Mouse (Mus musculus) forebrain, embryonic 15.5 days (tissue): ENCODE measurements around the gene Ager. TPM values are rescaled to one million over a fixed set of nuclear protein-coding genes. Genes with fewer than 3 reads are reported as not detected.
A peak's percentile ranks its signal among the peaks of the same experiment; 100 is the strongest.

Experiments
- ATAC-seq: fragments of 200-750 bp; cut with Nextera tagmentation; replicated peaks from 2 replicates; pipeline ENCODE4 v1.8.0; 2017; ENCODE audit warnings: mild to moderate bottlenecking, moderate TSS enrichment, moderate library complexity
- H3K27ac ChIP-seq: fragments of 300-500 bp; sonication (generic); replicated peaks from 2 replicates; pipeline ENCODE4 v1.5.1; 2015; ENCODE audit warnings: mild to moderate bottlenecking, inconsistent platforms
- H3K27me3 ChIP-seq: fragments of 300-500 bp; sonication (generic); 2 replicates; pipeline ENCODE4 v1.6.1; 2015; ENCODE audit warnings: inconsistent platforms
- H3K36me3 ChIP-seq: fragments of 300-500 bp; sonication (generic); 2 replicates; pipeline ENCODE4 v1.6.1; 2015; ENCODE audit warnings: mild to moderate bottlenecking, inconsistent platforms
- H3K4me1 ChIP-seq: fragments of 300-500 bp; sonication (generic); 2 replicates; pipeline ENCODE4 v1.6.1; 2015; ENCODE audit warnings: inconsistent platforms
- H3K4me2 ChIP-seq: fragments of 300-500 bp; sonication (generic); replicated peaks from 2 replicates; pipeline ENCODE4 v1.6.1; 2015; ENCODE audit warnings: mild to moderate bottlenecking, inconsistent platforms
- H3K4me3 ChIP-seq: fragments of 300-500 bp; sonication (generic); 2 replicates; pipeline ENCODE4 v1.5.1; 2015; ENCODE audit warnings: mild to moderate bottlenecking, inconsistent platforms
- H3K9ac ChIP-seq: fragments of 300-500 bp; sonication (generic); replicated peaks from 2 replicates; pipeline ENCODE4 v1.6.1; 2015; ENCODE audit warnings: mild to moderate bottlenecking, inconsistent platforms
- H3K9me3 ChIP-seq: fragments of 300-500 bp; sonication (generic); 2 replicates; pipeline ENCODE4 v1.6.1; 2016; ENCODE audit warnings: inconsistent platforms
- WGBS: fragments of 180-500 bp; shearing (Covaris S2); methylation state at CpG from one replicate; pipeline ENCODE4 v1.1.7; 2015; ENCODE audit warnings: mixed read lengths; 5-methylcytosine and 5-hydroxymethylcytosine counted together
- polyA plus RNA-seq: library from polyadenylated mRNA; unstranded; fragments of >200 nt; fragmentation: Nextera tagmentation; extraction: Ambion mirVana; gene quantifications from 2 replicates; pipeline ENCODE4 v1.2.1, GENCODE M21; 2015

Gene Ager
- polyA plus RNA-seq, 1 experiment from 2014 or later = 1.8 TPM

DNA sequence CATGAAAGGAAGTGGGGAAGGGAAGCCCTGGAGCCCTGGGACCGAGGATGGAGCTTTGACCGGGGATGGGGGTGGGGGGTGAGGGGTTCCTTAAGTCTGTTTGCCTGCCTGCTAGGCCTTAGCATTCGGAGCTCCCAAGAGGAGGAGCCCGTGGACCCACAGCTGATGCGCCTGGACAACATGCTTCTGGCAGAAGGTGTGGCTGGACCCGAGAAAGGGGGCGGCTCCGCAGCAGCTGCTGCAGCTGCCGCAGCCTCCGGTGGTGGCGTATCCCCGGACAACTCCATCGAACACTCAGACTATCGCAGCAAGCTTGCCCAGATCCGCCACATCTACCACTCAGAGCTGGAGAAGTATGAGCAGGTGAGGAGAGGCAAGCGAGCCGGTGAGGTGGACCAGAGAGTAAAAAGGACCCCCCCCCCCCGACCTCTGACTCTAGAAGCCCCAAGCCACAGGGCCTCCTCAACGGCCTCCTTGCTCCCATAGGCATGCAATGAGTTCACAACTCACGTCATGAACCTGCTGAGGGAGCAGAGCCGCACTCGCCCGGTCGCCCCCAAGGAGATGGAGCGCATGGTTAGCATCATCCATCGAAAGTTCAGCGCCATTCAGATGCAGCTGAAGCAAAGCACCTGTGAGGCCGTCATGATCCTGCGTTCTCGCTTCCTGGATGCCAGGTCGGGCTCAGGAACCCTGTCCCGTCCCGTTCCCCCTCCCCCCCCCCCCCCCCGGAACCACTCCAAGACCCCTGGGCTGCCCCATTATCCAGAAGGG is 3.7 kb upstream of the Ager start:
- peaks cover 45% of the 10 kb centered on the region for H3K4me1 ChIP-seq
- H3K27ac ChIP-seq = peak overlapping the region; percentile 97
- peak overlapping the region; percentile 81 for H3K4me3 ChIP-seq
- H3K4me2 ChIP-seq = peak overlapping the region; percentile 86
- ATAC-seq = no peak
- H3K9ac ChIP-seq = peak overlapping the region; percentile 96
- H3K9me3 ChIP-seq = no peaks in the 10 kb centered on the region
- WGBS = 43% methylated on average over 34 of the region's 34 CpGs
- H3K27me3 ChIP-seq = no peaks in the 10 kb centered on the region
- peaks cover 12% of the 10 kb centered on the region for H3K36me3 ChIP-seq

DNA sequence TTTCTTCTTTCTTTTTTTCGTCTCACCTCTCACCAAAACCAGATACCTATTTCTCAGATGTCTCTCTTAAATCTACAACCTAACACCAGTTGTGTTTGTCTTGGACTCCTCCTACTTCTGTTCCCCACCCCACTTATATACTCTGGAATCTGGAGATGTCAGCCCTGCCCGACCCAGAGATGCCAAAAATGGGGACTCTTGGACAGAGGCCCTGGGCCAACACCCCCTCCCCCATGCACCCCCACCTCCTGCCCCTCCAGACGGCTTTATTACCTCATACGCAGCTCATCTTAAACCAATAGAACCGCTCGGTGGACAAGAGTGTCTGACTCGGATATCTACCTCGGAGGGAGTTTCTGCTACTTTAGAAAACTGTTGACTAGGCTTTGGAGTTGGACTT is 1.6 kb upstream of the Ager start:
- H3K4me2 ChIP-seq = no peak overlapping the region
- ATAC-seq = no peak
- no peak overlapping the region for H3K4me3 ChIP-seq
- H3K9ac ChIP-seq = no peak overlapping the region
- H3K27ac ChIP-seq = no peak overlapping the region
- peaks cover 22% of the 10 kb centered on the region for H3K36me3 ChIP-seq
- H3K9me3 ChIP-seq = no peaks in the 10 kb centered on the region
- H3K27me3 ChIP-seq = no peaks in the 10 kb centered on the region
- peaks cover 38% of the 10 kb centered on the region for H3K4me1 ChIP-seq
- WGBS = 69% methylated on average over 8 of the region's 8 CpGs

DNA sequence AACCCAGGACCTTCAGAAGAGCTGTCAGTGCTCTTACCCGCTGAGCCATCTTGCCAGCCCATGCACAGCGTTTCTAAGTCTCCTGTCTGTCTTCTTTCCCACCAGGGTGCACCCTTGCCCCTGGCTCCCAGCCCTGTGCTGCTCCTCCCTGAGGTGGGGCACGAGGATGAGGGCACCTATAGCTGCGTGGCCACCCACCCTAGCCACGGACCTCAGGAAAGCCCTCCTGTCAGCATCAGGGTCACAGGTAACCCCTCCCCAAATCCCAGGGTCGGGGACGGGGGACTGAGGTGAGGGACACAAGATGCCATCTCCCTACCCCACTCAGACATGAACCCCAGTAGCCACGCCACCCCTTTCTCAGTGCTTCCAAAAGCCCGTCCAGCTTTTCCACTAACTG is 2.2 kb downstream of the Ager start:
- no peak overlapping the region for H3K27ac ChIP-seq
- 69% methylated on average over 9 of the region's 9 CpGs for WGBS
- no peak overlapping the region for H3K4me2 ChIP-seq
- no peaks in the 10 kb centered on the region for H3K27me3 ChIP-seq
- no peak for ATAC-seq
- no peaks in the 10 kb centered on the region for H3K9me3 ChIP-seq
- peaks cover 29% of the 10 kb centered on the region for H3K4me1 ChIP-seq
- H3K9ac ChIP-seq = no peak overlapping the region
- H3K36me3 ChIP-seq = peaks cover 26% of the 10 kb centered on the region
- H3K4me3 ChIP-seq = no peak overlapping the region

DNA sequence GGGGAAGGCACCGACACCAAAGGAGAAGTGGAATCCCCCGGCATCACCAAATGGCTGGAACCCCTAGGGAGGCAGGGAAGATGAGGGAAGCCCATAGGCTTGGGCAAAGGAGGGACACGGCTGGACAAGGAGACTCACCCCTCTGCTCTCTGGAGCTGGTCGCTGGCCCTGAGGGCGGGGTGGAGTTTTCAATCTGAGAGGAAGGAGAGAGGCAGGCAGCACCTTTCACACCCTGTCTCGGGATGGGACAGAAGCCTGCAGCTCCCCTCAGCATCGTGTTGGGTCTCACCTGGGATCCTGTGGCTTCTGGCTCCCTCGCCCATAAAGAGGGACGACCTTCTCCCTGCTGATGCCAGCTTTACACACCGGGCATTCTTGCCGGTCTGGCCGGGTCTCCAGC is 4.1 kb downstream of the Ager start:
- no peak for ATAC-seq
- WGBS = 89% methylated on average over 12 of the region's 12 CpGs
- H3K9me3 ChIP-seq = no peaks in the 10 kb centered on the region
- H3K27ac ChIP-seq = no peak overlapping the region
- peak overlapping the region; percentile 81; the same call in 1 of the 2 replicates for H3K4me2 ChIP-seq
- peak overlapping the region; percentile 93 for H3K4me3 ChIP-seq
- peaks cover 31% of the 10 kb centered on the region for H3K4me1 ChIP-seq
- peak overlapping the region; percentile 83; the same call in 1 of the 2 replicates for H3K9ac ChIP-seq
- no peaks in the 10 kb centered on the region for H3K27me3 ChIP-seq
- peaks cover 16% of the 10 kb centered on the region for H3K36me3 ChIP-seq

- peak; percentile 96 for ATAC-seq
- Histone ChIP-seq H3K9me3 (no peaks in the 10 kb centered on the region), H3K27ac (peak within 1 kb of the TSS; percentile 92), H3K4me3 (peak within 1 kb of the TSS; percentile 93), H3K27me3 (no peaks in the 10 kb centered on the region), H3K4me1 (peaks cover 48% of the 10 kb centered on the region), H3K4me2 (peak within 1 kb of the TSS; percentile 87), H3K9ac (peak within 1 kb of the TSS; percentile 99), H3K36me3 (peaks cover 16% of the 10 kb centered on the region)
- WGBS = under 1% methylated on average over 30 of the region's 30 CpGs
These were observed 5.9 kb downstream of the Ager start, which contains the start of gene Rnf5 for GRCm38 (mm10) chr17:34603375-34604060. Gene Rnf5 (minus strand): TSS chr17:34603690.

DNA sequence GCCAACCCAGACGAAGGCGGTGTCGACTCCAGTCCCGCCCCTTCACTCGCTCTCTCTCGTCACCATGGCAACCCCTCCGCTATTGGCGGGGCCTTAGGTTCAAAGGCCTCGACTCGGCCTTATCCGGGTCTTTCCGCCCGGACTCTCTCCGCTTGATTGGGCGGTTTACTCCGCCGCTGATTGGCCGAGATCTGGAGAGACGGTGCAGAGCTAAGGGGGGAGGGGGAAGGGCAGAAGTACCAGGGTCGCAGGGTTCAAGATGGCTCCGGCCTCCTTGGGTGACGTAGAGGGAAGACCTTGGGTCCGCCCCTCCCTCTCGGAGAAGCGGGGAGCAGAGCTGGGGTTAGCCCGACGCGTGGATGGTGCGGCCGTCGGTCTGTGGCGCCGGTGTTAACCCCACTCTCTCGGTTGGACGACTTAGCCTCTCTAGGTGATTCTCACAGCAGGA is 6.4 kb downstream of the Ager start, which contains the start of gene Agpat1:
Gene Agpat1, plus strand, starts transcription at position 202 of the 448 bp plus-strand sequence.
- ATAC-seq = peak; percentile 86
- Histone ChIP-seq H3K4me2 (peak within 1 kb of the TSS; percentile 87), H3K4me1 (peaks cover 51% of the 10 kb centered on the region), H3K4me3 (peak within 1 kb of the TSS; percentile 93), H3K36me3 (peaks cover 16% of the 10 kb centered on the region), H3K9ac (peak within 1 kb of the TSS; percentile 99), H3K9me3 (no peaks in the 10 kb centered on the region), H3K27me3 (no peaks in the 10 kb centered on the region), H3K27ac (peak within 1 kb of the TSS; percentile 92)
- under 1% methylated on average over 35 of the region's 35 CpGs for WGBS

GRCm38 (mm10) chr17:34604511-34605237 is 7.0 kb downstream of the Ager start:
- peak overlapping the region; percentile 99 for H3K9ac ChIP-seq
- peaks cover 51% of the 10 kb centered on the region for H3K4me1 ChIP-seq
- H3K4me3 ChIP-seq = peak overlapping the region; percentile 93
- no peak for ATAC-seq
- 15% methylated on average over 24 of the region's 24 CpGs for WGBS
- H3K4me2 ChIP-seq = peak overlapping the region; percentile 87
- peak overlapping the region; percentile 92 for H3K27ac ChIP-seq
- peaks cover 16% of the 10 kb centered on the region for H3K36me3 ChIP-seq
- no peaks in the 10 kb centered on the region for H3K9me3 ChIP-seq
- H3K27me3 ChIP-seq = no peaks in the 10 kb centered on the region

GRCm38 (mm10) chr17:34605609-34606008 is 7.9 kb downstream of the Ager start:
- peak overlapping the region; percentile 87 for H3K4me2 ChIP-seq
- 0% methylated on average over 26 of the region's 30 CpGs for whole genome bisulfite sequencing
- H3K27ac ChIP-seq = peak overlapping the region; percentile 92
- H3K27me3 ChIP-seq = no peaks in the 10 kb centered on the region
- H3K4me3 ChIP-seq = peak overlapping the region; percentile 93
- peaks cover 51% of the 10 kb centered on the region for H3K4me1 ChIP-seq
- peak; percentile 41 for ATAC-seq
- H3K36me3 ChIP-seq = peaks cover 12% of the 10 kb centered on the region; the same call in 1 of the 2 replicates
- peak overlapping the region; percentile 99 for H3K9ac ChIP-seq
- H3K9me3 ChIP-seq = no peaks in the 10 kb centered on the region

DNA sequence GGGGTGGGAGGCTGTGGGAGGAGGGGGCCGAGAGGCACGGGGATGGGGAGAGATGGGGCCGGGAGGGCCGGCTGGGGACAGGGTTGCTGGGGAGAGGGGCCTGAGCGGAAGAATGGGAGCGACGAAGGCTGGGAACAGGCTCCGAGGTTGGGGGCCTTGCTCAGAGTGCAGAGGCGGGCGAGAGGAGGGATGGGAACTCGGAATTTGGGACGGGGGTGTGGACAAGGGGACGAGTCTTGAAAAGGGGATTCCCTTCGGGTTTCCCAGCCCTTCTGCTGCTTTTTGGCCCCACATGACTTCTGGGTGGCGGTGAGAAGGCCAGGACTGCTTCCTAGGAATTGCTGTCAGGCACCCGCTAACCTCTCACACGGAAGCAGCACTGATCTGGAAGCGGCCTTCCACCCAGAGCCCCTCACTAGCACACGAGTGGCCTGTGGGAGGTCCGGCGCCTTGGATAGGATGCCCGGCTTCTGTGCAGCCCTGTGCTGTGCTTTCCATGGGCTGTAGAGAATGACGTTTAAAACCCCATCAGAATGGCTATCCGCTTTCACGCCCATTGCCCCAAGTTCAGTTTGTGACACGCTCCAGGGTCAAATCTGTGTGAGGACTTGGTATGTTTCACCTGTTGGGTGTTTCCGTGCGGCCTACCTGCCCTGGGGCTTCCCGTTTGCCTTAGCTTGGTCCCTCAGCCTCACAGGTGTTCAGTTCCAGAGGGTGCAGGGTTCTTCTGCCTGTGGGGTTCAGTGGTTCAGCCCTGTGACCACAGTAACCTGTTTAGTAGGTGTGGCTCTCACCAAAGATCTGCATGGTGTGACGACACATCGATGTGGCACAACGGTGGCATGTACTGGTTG is 8.8 kb downstream of the Ager start:
- peaks cover 51% of the 10 kb centered on the region for H3K4me1 ChIP-seq
- H3K4me3 ChIP-seq = peak overlapping the region; percentile 93
- ATAC-seq = no peak
- peak overlapping the region; percentile 92 for H3K27ac ChIP-seq
- WGBS = 17% methylated on average over 32 of the region's 32 CpGs
- H3K9me3 ChIP-seq = no peaks in the 10 kb centered on the region
- H3K4me2 ChIP-seq = peak overlapping the region; percentile 87
- H3K9ac ChIP-seq = peak overlapping the region; percentile 99
- peaks cover 14% of the 10 kb centered on the region for H3K36me3 ChIP-seq
- no peaks in the 10 kb centered on the region for H3K27me3 ChIP-seq

DNA sequence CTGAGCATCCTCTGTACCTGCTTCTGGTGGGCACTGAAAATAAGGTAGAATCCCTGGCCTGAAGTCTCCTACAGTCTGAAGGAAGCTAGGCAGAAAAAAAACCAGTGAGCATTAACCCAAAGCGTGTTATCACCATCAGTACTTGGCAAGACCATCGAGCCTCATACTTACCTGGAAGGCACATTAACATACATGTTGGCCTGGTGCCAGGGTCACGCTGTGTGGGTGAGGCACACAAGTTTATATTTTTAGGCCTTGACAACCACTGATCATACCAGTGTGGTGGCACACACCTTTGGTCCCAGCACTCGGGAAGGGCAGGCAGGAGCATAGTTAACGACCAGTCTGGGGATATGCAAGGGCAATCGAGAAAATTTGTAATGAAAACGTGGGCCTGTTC is 10.3 kb downstream of the Ager start:
- H3K4me2 ChIP-seq = no peak overlapping the region
- ATAC-seq = no peak
- H3K4me1 ChIP-seq = peaks cover 40% of the 10 kb centered on the region
- no peak overlapping the region for H3K4me3 ChIP-seq
- 0 out of 2 replicates have a peak overlapping the region, but pooled peaks have one; percentile 8 for H3K9ac ChIP-seq
- H3K9me3 ChIP-seq = no peaks in the 10 kb centered on the region
- peaks cover 26% of the 10 kb centered on the region for H3K36me3 ChIP-seq
- H3K27ac ChIP-seq = no peak overlapping the region
- no peaks in the 10 kb centered on the region for H3K27me3 ChIP-seq
- 83% methylated on average over 7 of the region's 7 CpGs for WGBS

DNA sequence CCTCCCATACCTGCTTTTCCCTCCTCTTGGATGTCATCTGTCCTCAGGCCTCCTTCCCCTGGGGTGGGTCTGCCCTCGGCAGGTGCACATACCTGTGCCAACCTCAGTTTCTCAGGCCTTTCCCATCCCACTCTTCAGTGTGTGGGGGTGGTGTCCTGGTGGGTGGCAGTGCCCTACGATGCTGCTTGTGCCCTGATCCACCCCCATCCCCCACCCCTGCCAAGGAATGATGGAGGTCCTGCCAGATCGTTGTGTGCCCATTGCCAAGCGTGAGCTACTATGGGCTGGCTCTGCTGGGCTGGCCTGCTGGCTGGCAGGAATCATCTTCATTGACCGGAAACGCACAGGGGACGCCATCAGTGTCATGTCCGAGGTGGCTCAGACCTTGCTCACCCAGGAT is 13.4 kb downstream of the Ager start:
- 91% methylated on average over 8 of the region's 8 CpGs for WGBS
- H3K9me3 ChIP-seq = no peaks in the 10 kb centered on the region
- no peak overlapping the region for H3K27ac ChIP-seq
- no peak for ATAC-seq
- H3K36me3 ChIP-seq = peaks cover 45% of the 10 kb centered on the region
- H3K9ac ChIP-seq = no peak overlapping the region
- H3K27me3 ChIP-seq = no peaks in the 10 kb centered on the region
- no peak overlapping the region for H3K4me2 ChIP-seq
- peaks cover 27% of the 10 kb centered on the region for H3K4me1 ChIP-seq
- no peak overlapping the region for H3K4me3 ChIP-seq
